Mouse (Mus musculus) right cerebral cortex, postnatal 10 days (tissue): ENCODE data around the gene Cdh23.
A peak's percentile ranks its signal among the peaks of the same experiment; 100 is the strongest.

Experiments
- DNase-seq, 2 experiments: peaks; one replicate each; pipeline ENCODE4 v3.0.0; 2021; ENCODE audit warnings: low spot score in 2 of 2

Gene Cdh23

GRCm38 (mm10) chr10:60367904-60368303 is 328.4 kb downstream of the Cdh23 start:
- no peak for DNase-seq

GRCm38 (mm10) chr10:60367145-60367544 is 329.1 kb downstream of the Cdh23 start:
- no peak for DNase-seq

GRCm38 (mm10) chr10:60363426-60363825 is 332.9 kb downstream of the Cdh23 start:
- no peak for DNase-seq

GRCm38 (mm10) chr10:60362310-60362628 is 334.0 kb downstream of the Cdh23 start:
- DNase-seq: no peak

GRCm38 (mm10) chr10:60361615-60362309 is 334.5 kb downstream of the Cdh23 start:
- DNase-seq: no peak

GRCm38 (mm10) chr10:60358776-60359175 is 337.5 kb downstream of the Cdh23 start:
- DNase-seq: no peak

- no peak for DNase-seq
Observed at GRCm38 (mm10) chr10:60357901-60358300, 338.4 kb downstream of the Cdh23 start.

- DNase-seq: no peak
Observed at GRCm38 (mm10) chr10:60357441-60357840, 338.8 kb downstream of the Cdh23 start.

- no peak for DNase-seq
Observed at GRCm38 (mm10) chr10:60354881-60355677, 341.2 kb downstream of the Cdh23 start.

GRCm38 (mm10) chr10:60354003-60354325 is 342.3 kb downstream of the Cdh23 start:
- DNase-seq: no peak

- no peak for DNase-seq
Observed at GRCm38 (mm10) chr10:60353241-60354002, 342.9 kb downstream of the Cdh23 start.

- DNase-seq: no peak
Observed at GRCm38 (mm10) chr10:60351761-60352455, 344.4 kb downstream of the Cdh23 start.

GRCm38 (mm10) chr10:60351248-60351647 is 345.0 kb downstream of the Cdh23 start:
- no peak for DNase-seq

GRCm38 (mm10) chr10:60350805-60351167 is 345.5 kb downstream of the Cdh23 start:
- DNase-seq: peak; percentile 80 to 82

GRCm38 (mm10) chr10:60350077-60350804 is 346.0 kb downstream of the Cdh23 start:
- DNase-seq: no peak

GRCm38 (mm10) chr10:60349644-60350043 is 346.6 kb downstream of the Cdh23 start:
- DNase-seq: no peak

GRCm38 (mm10) chr10:60349056-60349455 is 347.2 kb downstream of the Cdh23 start:
- no peak for DNase-seq

- no peak for DNase-seq
Observed at GRCm38 (mm10) chr10:60347768-60348610, 348.3 kb downstream of the Cdh23 start.

- DNase-seq: peak; percentile 67 to 78
Observed at GRCm38 (mm10) chr10:60346701-60347405, 349.4 kb downstream of the Cdh23 start, which contains the start of gene Vsir. Gene Vsir, plus strand, starts transcription at chr10:60346851.

GRCm38 (mm10) chr10:60346056-60346455 is 350.2 kb downstream of the Cdh23 start:
- DNase-seq: no peak
